Mouse (Mus musculus): ENCODE results near the gene Mtus2.
A peak's percentile ranks its signal among the peaks of the same experiment; 100 is the strongest.
"Not testable (repeated sequence)": the region's sequence is repeated elsewhere in the genome, so short reads cannot be mapped to it uniquely, and the experiment has no call there.

Mtus2 gene

GRCm38 (mm10) chr5:147956821-147957564 lies at the start of gene Mtus2:
Mtus2 (plus strand) TSS chr5:147957320.
- DNase-seq = peak; percentile 82 to 86

GRCm38 (mm10) chr5:147907851-147908250 lies 49.3 kb upstream of the Mtus2 start:
- no peak for DNase-seq

- no peak for DNase-seq
Measured at GRCm38 (mm10) chr5:147910807-147911509, 46.2 kb upstream of the Mtus2 start.

- DNase-seq = peak; percentile 37 to 45
Measured at GRCm38 (mm10) chr5:147911744-147912143, 45.4 kb upstream of the Mtus2 start.

- peak; percentile 46 to 50 for DNase-seq
Measured at GRCm38 (mm10) chr5:147913241-147913842, 43.8 kb upstream of the Mtus2 start.

- DNase-seq = peak; percentile 37 to 40
Measured at GRCm38 (mm10) chr5:147915038-147915566, 42.0 kb upstream of the Mtus2 start.

GRCm38 (mm10) chr5:147916171-147916570 lies 40.9 kb upstream of the Mtus2 start:
- no peak for DNase-seq

GRCm38 (mm10) chr5:147918044-147918846 lies 38.9 kb upstream of the Mtus2 start:
- DNase-seq = peak; percentile 64 to 84

- no peak for DNase-seq
Measured at GRCm38 (mm10) chr5:147924621-147925020, 32.5 kb upstream of the Mtus2 start.

- DNase-seq = peak; percentile 35 to 58
Measured at GRCm38 (mm10) chr5:147925935-147926604, 31.1 kb upstream of the Mtus2 start.

GRCm38 (mm10) chr5:147928668-147929497 lies 28.2 kb upstream of the Mtus2 start:
- DNase-seq = no peak

GRCm38 (mm10) chr5:147935096-147935495 lies 22.0 kb upstream of the Mtus2 start:
- DNase-seq = no peak

GRCm38 (mm10) chr5:147939226-147939625 lies 17.9 kb upstream of the Mtus2 start:
- no peak for DNase-seq

- peak in 1 of 2 experiments; percentile 16 for DNase-seq
Measured at GRCm38 (mm10) chr5:147945000-147945666, 12.0 kb upstream of the Mtus2 start.

- no peak for DNase-seq
Measured at GRCm38 (mm10) chr5:147949881-147950280, 7.2 kb upstream of the Mtus2 start.

- DNase-seq = no peak
Measured at GRCm38 (mm10) chr5:147951751-147952150, 5.4 kb upstream of the Mtus2 start.

- DNase-seq = not testable (repeated sequence)
Measured at GRCm38 (mm10) chr5:147953181-147953580, 3.9 kb upstream of the Mtus2 start.

GRCm38 (mm10) chr5:147955671-147956070 lies 1.4 kb upstream of the Mtus2 start:
- DNase-seq = no peak

GRCm38 (mm10) chr5:147956421-147956820 lies 699 bp upstream of the Mtus2 start:
- DNase-seq = no peak

- peak; percentile 64 to 75 for DNase-seq
Measured at GRCm38 (mm10) chr5:147957592-147958271, 612 bp downstream of the Mtus2 start.

Data from lung, postnatal 4 days (tissue).